ENCODE assay signal across 24 mouse cellular contexts in the genomic region with DNA sequence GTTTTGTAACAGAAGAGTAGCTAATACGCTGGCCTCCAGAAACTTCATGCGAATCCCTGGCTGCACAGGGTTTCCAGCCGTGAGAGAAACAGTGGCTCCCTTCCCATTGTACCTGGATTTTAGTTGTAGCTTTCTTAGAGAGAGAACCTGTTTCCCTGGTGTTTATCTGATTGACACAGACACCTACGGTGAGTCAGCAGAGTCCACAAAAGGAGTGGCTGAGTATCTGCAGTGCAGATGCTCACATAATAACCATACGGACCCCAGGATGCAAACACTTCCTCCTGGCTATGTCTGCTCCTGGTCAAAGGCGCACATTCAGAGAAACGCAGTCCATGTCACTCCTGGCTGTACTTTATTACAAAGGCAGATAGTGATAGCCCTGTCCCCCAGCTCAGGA. TPM values are rescaled to one million over a fixed set of nuclear protein-coding genes. Genes with fewer than 3 reads are reported as not detected.
A peak's percentile ranks its signal among the peaks of the same experiment; 100 is the strongest.
DNase-seq lines count a peak whose midpoint lies in the region; ATAC-seq lines count a peak whose summit lies in the region.
"Had no signal": no experiment of that assay in that cellular context is flagged by ENCODE, and none has a peak within 500 bp of the region (broad histone marks: within the 10 kb centered on the region; RNA-seq: fewer than 3 reads in every experiment).

No protein-coding gene starts in this region.

- peaks cover 17% of the 10 kb centered on the region for H3K4me1 ChIP-seq in kidney, embryonic 14.5 days (ENCODE audit: control insufficient read depth, insufficient read depth, low read length)
- 0 out of 2 replicates have a peak, but pooled peaks cover 2% of the 10 kb centered on the region for H3K4me1 ChIP-seq in intestine, embryonic 15.5 days (replicated peaks)
- H3K4me1 ChIP-seq: heart, embryonic 12.5 days; liver, embryonic 13.5 days had no signal

- no peak overlapping the region for H3K9ac ChIP-seq in kidney, embryonic 14.5 days (ENCODE audit: low read depth, low read length)
- no peak overlapping the region for H3K9ac ChIP-seq in intestine, embryonic 15.5 days
- H3K9ac ChIP-seq: forebrain, embryonic 15.5 days; heart, embryonic 12.5 days; hindbrain, embryonic 15.5 days; limb, embryonic 15.5 days; liver, embryonic 13.5 days; stomach, embryonic 15.5 days had no signal

- H3K36me3 ChIP-seq in kidney, embryonic 14.5 days (ENCODE audit: control insufficient read depth, insufficient read depth, low read length) = no peaks in the 10 kb centered on the region
- no peaks in the 10 kb centered on the region for H3K36me3 ChIP-seq in intestine, embryonic 15.5 days
- H3K36me3 ChIP-seq: forebrain, embryonic 15.5 days; heart, embryonic 12.5 days; hindbrain, embryonic 15.5 days; limb, embryonic 15.5 days; liver, embryonic 13.5 days; stomach, embryonic 15.5 days had no signal

- H3K4me2 ChIP-seq in kidney, embryonic 14.5 days (replicated peaks; ENCODE audit: low read depth, low read length) = no peak overlapping the region
- no peak overlapping the region for H3K4me2 ChIP-seq in intestine, embryonic 15.5 days (replicated peaks)
- H3K4me2 ChIP-seq: forebrain, embryonic 15.5 days; heart, embryonic 12.5 days; hindbrain, embryonic 15.5 days; limb, embryonic 15.5 days; liver, embryonic 13.5 days; stomach, embryonic 15.5 days had no signal

- H3K4me3 ChIP-seq in kidney, embryonic 14.5 days (ENCODE audit: low read length) = no peak overlapping the region
- no peak overlapping the region for H3K4me3 ChIP-seq in intestine, embryonic 15.5 days (replicated peaks)
- H3K4me3 ChIP-seq: forebrain, embryonic 15.5 days; heart, adult 2 months; heart, embryonic 12.5 days; hindbrain, embryonic 15.5 days; layer of hippocampus, adult 2 months; limb, embryonic 15.5 days; liver, embryonic 13.5 days; megakaryocyte, embryonic 14.5 days; stomach, embryonic 15.5 days had no signal

- peaks cover 5% of the 10 kb centered on the region; the same call in 1 of the 2 replicates for H3K9me3 ChIP-seq in kidney, embryonic 14.5 days (ENCODE audit: control insufficient read depth, low read length)
- H3K9me3 ChIP-seq in intestine, embryonic 15.5 days = no peaks in the 10 kb centered on the region
- H3K9me3 ChIP-seq: forebrain, embryonic 15.5 days; hindbrain, embryonic 15.5 days; limb, embryonic 15.5 days; liver, embryonic 13.5 days; stomach, embryonic 15.5 days had no signal

- no peaks in the 10 kb centered on the region for H3K27me3 ChIP-seq in kidney, embryonic 14.5 days (ENCODE audit: control insufficient read depth, insufficient read depth, low read length)
- no peaks in the 10 kb centered on the region for H3K27me3 ChIP-seq in intestine, embryonic 15.5 days (replicated peaks)
- H3K27me3 ChIP-seq: CH12.LX; forebrain, embryonic 15.5 days; hindbrain, embryonic 15.5 days; limb, embryonic 15.5 days; liver, embryonic 13.5 days; Patski; stomach, embryonic 15.5 days had no signal

- no peak for DNase-seq in kidney, adult 9 months
- DNase-seq in urinary bladder, postnatal 14 days (ENCODE audit: low spot score) = peak; percentile 9
- no peak for DNase-seq in urinary bladder, postnatal 10 days (ENCODE audit: low spot score)
- DNase-seq in left cerebral cortex, adult 8-10 months (ENCODE audit: low spot score in 2 of 2) = no peak
- DNase-seq in heart, postnatal 4 days = no peak
- DNase-seq: adrenal gland, adult 2 months; adrenal gland, postnatal 36 days; cerebellum, adult 18-20 months; liver, embryonic 13.5 days; right cerebral cortex, postnatal 14 days had no signal

- no peak for ATAC-seq in kidney, embryonic 14.5 days (ENCODE audit: low FRiP score, low TSS enrichment)
- peak; percentile 31; the same call in 1 of the 2 replicates for ATAC-seq in intestine, embryonic 15.5 days
- ATAC-seq: forebrain, embryonic 15.5 days; lung, postnatal 0 days; Patski had no signal

- 0 out of 2 replicates have a peak overlapping the region, but pooled peaks have one; percentile 18 for H3K27ac ChIP-seq in kidney, embryonic 14.5 days (ENCODE audit: low read depth, low read length)
- no peak overlapping the region for H3K27ac ChIP-seq in intestine, embryonic 15.5 days
- H3K27ac ChIP-seq: forebrain, embryonic 15.5 days; heart, adult 2 months; hindbrain, embryonic 15.5 days; layer of hippocampus, adult 2 months; limb, embryonic 15.5 days; liver, embryonic 13.5 days; stomach, embryonic 15.5 days had no signal

- WGBS in kidney, embryonic 14.5 days = 76% methylated on average over 7 of the region's 7 CpGs
- WGBS in intestine, embryonic 15.5 days = 67% methylated on average over 7 of the region's 7 CpGs

RNA-seq across cellular contexts. Expression of a gene that starts 48.6 kb away (rescaled TPM):
- 13.7 and 14.7 TPM in 2 replicates for polyA plus RNA-seq in kidney, embryonic 14.5 days (2014; fragmentation: Nextera tagmentation; extraction: Ambion mirVana)
- 5.7 and 5.9 TPM in 2 replicates for polyA plus RNA-seq in intestine, embryonic 15.5 days (2015; fragmentation: Nextera tagmentation; extraction: Ambion mirVana)
- 10 to 100 TPM; 36.6 to 40.7 (median 39.0) TPM for total RNA-seq in left cerebral cortex, adult 8-10 months (2022)
- total RNA-seq in heart, postnatal 4 days (2021) = 10 to 100 TPM; 33.0 to 34.9 TPM
- total RNA-seq: MEL had no signal
